Comparison of ENCODE assay signal across 9 mouse cellular contexts in genomic region chr2:155696091-155696558, GRCm38 (mm10). TPM values are rescaled to one million over a fixed set of nuclear protein-coding genes. Genes with fewer than 3 reads are reported as not detected.
A peak's percentile ranks its signal among the peaks of the same experiment; 100 is the strongest.
DNase-seq lines count a peak whose midpoint lies in the region; ATAC-seq and TF ChIP-seq lines count a peak whose summit lies in the region.
"Had no signal": no experiment of that assay in that cellular context is flagged by ENCODE, and none has a peak within 500 bp of the region (broad histone marks: within the 10 kb centered on the region; RNA-seq: fewer than 3 reads in every experiment).

No protein-coding gene starts in this region.

- 15% methylated on average over 7 of the region's 7 CpGs for WGBS in intestine, embryonic 14.5 days
- 20% methylated on average over 7 of the region's 7 CpGs for WGBS in intestine, embryonic 15.5 days
- WGBS in embryonic facial prominence, embryonic 11.5 days, result 16% methylated on average over 7 of the region's 7 CpGs
- WGBS in hindbrain, postnatal 0 days, result 17% methylated on average over 7 of the region's 7 CpGs

- no peaks in the 10 kb centered on the region for H3K9me3 ChIP-seq in intestine, embryonic 14.5 days (ENCODE audit: control insufficient read depth, low read length)
- H3K9me3 ChIP-seq in intestine, embryonic 15.5 days, result no peaks in the 10 kb centered on the region
- no peaks in the 10 kb centered on the region for H3K9me3 ChIP-seq in embryonic facial prominence, embryonic 11.5 days (replicated peaks; ENCODE audit: control insufficient read depth, low read length)
- H3K9me3 ChIP-seq in hindbrain, postnatal 0 days (ENCODE audit: low read length), result no peaks in the 10 kb centered on the region

- intact Hi-C loops in left cerebral cortex, postnatal 4 days (cut with DNase I), result loop anchor here (2.0 kb wide), 1 partner anchor 69 kb away; no protein-coding TSS in a partner anchor

- H3K27me3 ChIP-seq in intestine, embryonic 14.5 days (replicated peaks; ENCODE audit: control insufficient read depth, insufficient read depth, low read length), result no peaks in the 10 kb centered on the region
- H3K27me3 ChIP-seq in intestine, embryonic 15.5 days (replicated peaks), result no peaks in the 10 kb centered on the region
- H3K27me3 ChIP-seq in embryonic facial prominence, embryonic 11.5 days (ENCODE audit: control insufficient read depth, insufficient read depth, low read length), result no peaks in the 10 kb centered on the region
- no peaks in the 10 kb centered on the region for H3K27me3 ChIP-seq in hindbrain, postnatal 0 days (ENCODE audit: insufficient read depth, low read length)
- H3K27me3 ChIP-seq in testis, adult 2 months (ENCODE audit: control insufficient read depth, insufficient read depth, low read length), result no peaks in the 10 kb centered on the region

- H3K4me2 ChIP-seq in intestine, embryonic 14.5 days (ENCODE audit: low read length), result no peak overlapping the region
- H3K4me2 ChIP-seq in intestine, embryonic 15.5 days (replicated peaks), result no peak overlapping the region
- no peak overlapping the region for H3K4me2 ChIP-seq in embryonic facial prominence, embryonic 11.5 days (ENCODE audit: low read depth, low read length)
- no peak overlapping the region for H3K4me2 ChIP-seq in hindbrain, postnatal 0 days (ENCODE audit: low read depth, low read length)

- H3K4me3 ChIP-seq in intestine, embryonic 14.5 days (ENCODE audit: low read depth, low read length), result no peak overlapping the region
- no peak overlapping the region for H3K4me3 ChIP-seq in intestine, embryonic 15.5 days (replicated peaks)
- H3K4me3 ChIP-seq in embryonic facial prominence, embryonic 11.5 days (ENCODE audit: low read depth, low read length), result no peak overlapping the region
- H3K4me3 ChIP-seq in hindbrain, postnatal 0 days (ENCODE audit: low read length), result no peak overlapping the region
- H3K4me3 ChIP-seq in testis, adult 2 months (ENCODE audit: control insufficient read depth, low read depth, low read length), result no peak overlapping the region
- H3K4me3 ChIP-seq: erythroblast, embryonic 14.5 days had no signal

- no peak overlapping the region for H3K27ac ChIP-seq in intestine, embryonic 14.5 days (ENCODE audit: low read depth)
- no peak overlapping the region for H3K27ac ChIP-seq in intestine, embryonic 15.5 days
- H3K27ac ChIP-seq in embryonic facial prominence, embryonic 11.5 days (replicated peaks; ENCODE audit: low read depth, low read length), result no peak overlapping the region
- no peak overlapping the region for H3K27ac ChIP-seq in hindbrain, postnatal 0 days
- no peak overlapping the region for H3K27ac ChIP-seq in testis, adult 2 months (ENCODE audit: control insufficient read depth, insufficient read depth, low read depth, low read length)

- ATAC-seq in intestine, embryonic 14.5 days (replicated peaks; ENCODE audit: low FRiP score, low TSS enrichment, low read depth), result no peak
- ATAC-seq in intestine, embryonic 15.5 days, result no peak
- no peak for ATAC-seq in embryonic facial prominence, embryonic 11.5 days (replicated peaks; ENCODE audit: insufficient number of reproducible peaks, low FRiP score, low TSS enrichment, low read depth)
- no peak for ATAC-seq in hindbrain, postnatal 0 days

- peak; percentile 89 for DNase-seq in intestine, embryonic 14.5 days (ENCODE audit: low spot score)
- DNase-seq in adrenal gland, postnatal 14 days, result peak; percentile 96
- peak; percentile 86 for DNase-seq in embryonic facial prominence, embryonic 11.5 days (ENCODE audit: low spot score)
- DNase-seq in hindbrain, postnatal 0 days (ENCODE audit: low spot score), result peak; percentile 89
- peak; percentile 93 for DNase-seq in left cerebral cortex, postnatal 4 days
- DNase-seq in natural killer cell, adult 2 months (ENCODE audit: low spot score in 2 of 2), result peak; percentile 80 to 86

- peaks cover under 1% of the 10 kb centered on the region for H3K4me1 ChIP-seq in intestine, embryonic 14.5 days (replicated peaks; ENCODE audit: control insufficient read depth, insufficient read depth, low read length)
- H3K4me1 ChIP-seq in intestine, embryonic 15.5 days (replicated peaks), result peaks cover 2% of the 10 kb centered on the region
- H3K4me1 ChIP-seq in embryonic facial prominence, embryonic 11.5 days (ENCODE audit: control insufficient read depth, insufficient read depth, low read length), result no peaks in the 10 kb centered on the region
- H3K4me1 ChIP-seq in hindbrain, postnatal 0 days (ENCODE audit: insufficient read depth, low read length), result no peaks in the 10 kb centered on the region
- H3K4me1 ChIP-seq in testis, adult 2 months (ENCODE audit: control insufficient read depth, insufficient read depth, low read length), result no peaks in the 10 kb centered on the region

- H3K36me3 ChIP-seq in intestine, embryonic 14.5 days (ENCODE audit: control insufficient read depth, insufficient read depth, low read length), result no peaks in the 10 kb centered on the region
- no peaks in the 10 kb centered on the region for H3K36me3 ChIP-seq in intestine, embryonic 15.5 days
- no peaks in the 10 kb centered on the region for H3K36me3 ChIP-seq in embryonic facial prominence, embryonic 11.5 days (replicated peaks; ENCODE audit: control insufficient read depth, insufficient read depth, low read depth, low read length)
- peaks cover 4% of the 10 kb centered on the region; the same call in 1 of the 2 replicates for H3K36me3 ChIP-seq in hindbrain, postnatal 0 days (ENCODE audit: insufficient read depth, low read length)
- H3K36me3 ChIP-seq in testis, adult 2 months (ENCODE audit: control insufficient read depth, insufficient read depth, low read length), result no peaks in the 10 kb centered on the region

- H3K9ac ChIP-seq in intestine, embryonic 14.5 days (ENCODE audit: low read length), result no peak overlapping the region
- H3K9ac ChIP-seq in intestine, embryonic 15.5 days, result no peak overlapping the region
- no peak overlapping the region for H3K9ac ChIP-seq in embryonic facial prominence, embryonic 11.5 days (replicated peaks; ENCODE audit: low read length)
- no peak overlapping the region for H3K9ac ChIP-seq in hindbrain, postnatal 0 days (replicated peaks; ENCODE audit: low read length)

- no peak for TF ChIP-seq POLR2A in testis, adult 2 months (IDR thresholded peaks at IDR 0.05; ENCODE audit: control insufficient read depth, low read depth, low read length)

- peak; percentile 96 for TF ChIP-seq CTCF in hindbrain, postnatal 0 days (IDR thresholded peaks at IDR 0.05; ENCODE audit: low read depth)
- TF ChIP-seq CTCF in testis, adult 2 months (IDR thresholded peaks at IDR 0.05; ENCODE audit: control insufficient read depth, insufficient read depth, insufficient replicate concordance, low read depth, low read length), result peak; percentile 94

RNA-seq across cellular contexts. Expression of gene Trpc4ap, which starts 3.9 kb away (rescaled TPM):
- 127 and 129 TPM in 2 replicates for polyA plus RNA-seq in intestine, embryonic 14.5 days (2014; fragmentation: Nextera tagmentation; extraction: Ambion mirVana)
- 113 TPM in 2 replicates for polyA plus RNA-seq in intestine, embryonic 15.5 days (2015; fragmentation: Nextera tagmentation; extraction: Ambion mirVana)
- total RNA-seq in adrenal gland, postnatal 14 days (2021), result 110 and 124 TPM in 2 replicates
- 143 and 148 TPM in 2 replicates for polyA plus RNA-seq in embryonic facial prominence, embryonic 11.5 days (2014; fragmentation: Nextera tagmentation; extraction: Ambion mirVana)
- total RNA-seq in hindbrain, postnatal 0 days (2014; rRNA removed), result 169 and 172 TPM in 2 replicates
- polyA plus RNA-seq in hindbrain, postnatal 0 days (2015; fragmentation: Nextera tagmentation; extraction: Ambion mirVana), result 127 and 129 TPM in 2 replicates
- total RNA-seq in left cerebral cortex, postnatal 4 days (2021), result 100 to 1,000 TPM; 143 to 144 TPM
- 82.2 and 91.7 TPM in 2 replicates for polyA plus RNA-seq in testis, adult 2 months (2012; rRNA removed)

RNA-seq across cellular contexts. Expression of gene Edem2, which starts 33.1 kb away (rescaled TPM):
- 39.2 and 47.1 TPM in 2 replicates for polyA plus RNA-seq in intestine, embryonic 14.5 days (2014; fragmentation: Nextera tagmentation; extraction: Ambion mirVana)
- 60.5 and 92.0 TPM in 2 replicates for polyA plus RNA-seq in intestine, embryonic 15.5 days (2015; fragmentation: Nextera tagmentation; extraction: Ambion mirVana)
- 35.1 and 37.9 TPM in 2 replicates for total RNA-seq in adrenal gland, postnatal 14 days (2021)
- 22.7 and 28.9 TPM in 2 replicates for polyA plus RNA-seq in embryonic facial prominence, embryonic 11.5 days (2014; fragmentation: Nextera tagmentation; extraction: Ambion mirVana)
- total RNA-seq in hindbrain, postnatal 0 days (2014; rRNA removed), result 32.0 and 40.7 TPM in 2 replicates
- 27.9 and 35.2 TPM in 2 replicates for polyA plus RNA-seq in hindbrain, postnatal 0 days (2015; fragmentation: Nextera tagmentation; extraction: Ambion mirVana)
- total RNA-seq in left cerebral cortex, postnatal 4 days (2021), result 10 to 100 TPM; 27.9 to 28.7 TPM
- 28.4 and 29.4 TPM in 2 replicates for polyA plus RNA-seq in testis, adult 2 months (2012; rRNA removed)

RNA-seq across cellular contexts. Expression of gene Gm17581, which starts 39.5 kb away (rescaled TPM):
- not detected in 2 replicates for polyA plus RNA-seq in intestine, embryonic 14.5 days (2014; fragmentation: Nextera tagmentation; extraction: Ambion mirVana)
- polyA plus RNA-seq in intestine, embryonic 15.5 days (2015; fragmentation: Nextera tagmentation; extraction: Ambion mirVana), result not detected in 2 replicates
- not detected in 2 replicates for total RNA-seq in adrenal gland, postnatal 14 days (2021)
- not detected in 2 replicates for polyA plus RNA-seq in embryonic facial prominence, embryonic 11.5 days (2014; fragmentation: Nextera tagmentation; extraction: Ambion mirVana)
- not detected in 2 replicates for total RNA-seq in hindbrain, postnatal 0 days (2014; rRNA removed)
- not detected in 2 replicates for polyA plus RNA-seq in hindbrain, postnatal 0 days (2015; fragmentation: Nextera tagmentation; extraction: Ambion mirVana)
- total RNA-seq in left cerebral cortex, postnatal 4 days (2021), result not detected
- polyA plus RNA-seq in testis, adult 2 months (2012; rRNA removed), result not detected in 2 replicates
- polyA plus RNA-seq: erythroblast, embryonic 14.5 days had no signal

RNA-seq across cellular contexts. Expression of gene Procr, which starts 54.8 kb away (rescaled TPM):
- 22.8 and 23.0 TPM in 2 replicates for polyA plus RNA-seq in intestine, embryonic 14.5 days (2014; fragmentation: Nextera tagmentation; extraction: Ambion mirVana)
- 20.2 and 20.4 TPM in 2 replicates for polyA plus RNA-seq in intestine, embryonic 15.5 days (2015; fragmentation: Nextera tagmentation; extraction: Ambion mirVana)
- 38.3 and 52.9 TPM in 2 replicates for total RNA-seq in adrenal gland, postnatal 14 days (2021)
- polyA plus RNA-seq in embryonic facial prominence, embryonic 11.5 days (2014; fragmentation: Nextera tagmentation; extraction: Ambion mirVana), result 2.7 and 2.8 TPM in 2 replicates
- total RNA-seq in hindbrain, postnatal 0 days (2014; rRNA removed), result 1.1 and 1.4 TPM in 2 replicates
- polyA plus RNA-seq in hindbrain, postnatal 0 days (2015; fragmentation: Nextera tagmentation; extraction: Ambion mirVana), result 1.6 and 2.6 TPM in 2 replicates
- 1 to 10 TPM; 2.5 to 3.4 TPM for total RNA-seq in left cerebral cortex, postnatal 4 days (2021)
- 0.22 and 0.30 TPM in 2 replicates for polyA plus RNA-seq in testis, adult 2 months (2012; rRNA removed)
